Mouse (Mus musculus) hindbrain, postnatal 0 days (tissue): Measurements from ENCODE around the gene Ppp1r12b. TPM values are rescaled to one million over a fixed set of nuclear protein-coding genes. Genes with fewer than 3 reads are reported as not detected.

Source experiments
- ATAC-seq: fragments of 200-750 bp; cut with Nextera tagmentation; 2 replicates; pipeline ENCODE4 v1.8.0; 2017; ENCODE audit warnings: mild to moderate bottlenecking, moderate TSS enrichment, moderate library complexity
- DNase-seq: peaks from one replicate; pipeline ENCODE4 v3.0.0-alpha.2; 2015; ENCODE audit warnings: low spot score
- H3K27ac ChIP-seq: fragments of 300-500 bp; sonication (generic); 2 replicates; pipeline ENCODE4 v1.5.1; 2014; ENCODE audit warnings: mild to moderate bottlenecking
- H3K27me3 ChIP-seq: fragments of 300-500 bp; sonication (generic); 2 replicates; pipeline ENCODE4 v1.6.1; 2014; ENCODE audit warnings: low read length, mixed read lengths; ENCODE audit not compliant: insufficient read depth
- H3K36me3 ChIP-seq: fragments of 300-500 bp; sonication (generic); 2 replicates; pipeline ENCODE4 v1.6.1; 2014; ENCODE audit warnings: low read length, mixed read lengths; ENCODE audit not compliant: insufficient read depth
- H3K4me1 ChIP-seq: fragments of 300-500 bp; sonication (generic); 2 replicates; pipeline ENCODE4 v1.6.1; 2014; ENCODE audit warnings: antibody characterized with exemption, low read length, mixed read lengths; ENCODE audit not compliant: insufficient read depth
- H3K4me2 ChIP-seq: fragments of 300-500 bp; sonication (generic); 2 replicates; pipeline ENCODE4 v1.6.1; 2014; ENCODE audit warnings: low read depth, mild to moderate bottlenecking, low read length, moderate library complexity, mixed read lengths
- H3K4me3 ChIP-seq: fragments of 300-500 bp; sonication (generic); 2 replicates; pipeline ENCODE4 v1.5.1; 2014; ENCODE audit warnings: low read length
- H3K9ac ChIP-seq: fragments of 300-500 bp; sonication (generic); replicated peaks from 2 replicates; pipeline ENCODE4 v1.6.1; 2014; ENCODE audit warnings: mild to moderate bottlenecking, low read length, moderate library complexity, mixed read lengths
- H3K9me3 ChIP-seq: fragments of 300-500 bp; sonication (generic); 2 replicates; pipeline ENCODE4 v1.6.1; 2016; ENCODE audit warnings: low read length, mixed read lengths
- CTCF ChIP-seq: IDR thresholded peaks from 2 replicates; pipeline ENCODE4 v1.5.1; 2016; ENCODE audit warnings: antibody characterized with exemption, control low read depth, low read depth
- WGBS: fragments of 180-500 bp; shearing (Covaris S2); extraction: QIAGEN DNeasy Blood & Tissue Kit; methylation state at CpG from one replicate; pipeline ENCODE4 v1.1.7; 2014; 5-methylcytosine and 5-hydroxymethylcytosine counted together
- microRNA-seq, 2 experiments: library from miRNA; unstranded; fragments of <30 nt; microRNA quantifications; one replicate each; pipeline ENCODE4; 2016
- polyA plus RNA-seq: library from polyadenylated mRNA; unstranded; fragments of >200 nt; fragmentation: Nextera tagmentation; extraction: Ambion mirVana; gene quantifications from 2 replicates; pipeline ENCODE4 v1.2.1, GENCODE M21; 2015
- total RNA-seq: library from RNA; depleted of rRNA; stranded (reverse); fragments of >200 nt; gene quantifications from 2 replicates; pipeline ENCODE4 v1.2.3, GENCODE M21; 2014; rRNA removed

The Ppp1r12b gene
- total and polyA plus RNA-seq, 2 experiments from 2014 or later, result 12.9 to 26.6 TPM

GRCm38 (mm10) chr1:134708801-134709385, 246.8 kb downstream of the Ppp1r12b start:
- Histone ChIP-seq H3K27ac (peak overlapping the region; percentile 51; the same call in 1 of the 2 replicates), H3K4me2 (peak overlapping the region; percentile 97), H3K9me3 (no peaks in the 10 kb centered on the region), H3K9ac (peak overlapping the region; percentile 64), H3K27me3 (no peaks in the 10 kb centered on the region), H3K4me1 (peaks cover 9% of the 10 kb centered on the region; the same call in 1 of the 2 replicates), H3K36me3 (no peaks in the 10 kb centered on the region), H3K4me3 (peak overlapping the region; percentile 50)
- DNase-seq (peak; percentile 74), ATAC-seq (peak; percentile 41)
- WGBS, result under 1% methylated on average over 45 of the region's 46 CpGs
- TF ChIP-seq CTCF, result peak; percentile 18

- DNase-seq (no peak), ATAC-seq (no peak)
- Histone ChIP-seq H3K27ac (no peak overlapping the region), H3K9ac (0 out of 2 replicates have a peak overlapping the region, but pooled peaks have one; percentile 64), H3K4me3 (peak overlapping the region; percentile 50), H3K4me2 (peak overlapping the region; percentile 97), H3K4me1 (peaks cover 9% of the 10 kb centered on the region; the same call in 1 of the 2 replicates), H3K9me3 (no peaks in the 10 kb centered on the region), H3K27me3 (no peaks in the 10 kb centered on the region), H3K36me3 (no peaks in the 10 kb centered on the region)
- no peak for TF ChIP-seq CTCF
- WGBS, result 13% methylated on average over 8 of the region's 8 CpGs
Measured at GRCm38 (mm10) chr1:134708274-134708673, 247.5 kb downstream of the Ppp1r12b start.

- Histone ChIP-seq H3K27ac (no peak overlapping the region), H3K36me3 (no peaks in the 10 kb centered on the region), H3K9me3 (no peaks in the 10 kb centered on the region), H3K9ac (no peak overlapping the region), H3K27me3 (no peaks in the 10 kb centered on the region), H3K4me3 (no peak overlapping the region), H3K4me1 (peaks cover 9% of the 10 kb centered on the region; the same call in 1 of the 2 replicates), H3K4me2 (no peak overlapping the region)
- no peak for ATAC-seq
- DNase-seq, result no peak
- no peak for TF ChIP-seq CTCF
- WGBS, result 74% methylated on average over 3 of the region's 3 CpGs
Measured at GRCm38 (mm10) chr1:134707516-134707915, 248.2 kb downstream of the Ppp1r12b start.

- no peak for ATAC-seq
- no peak for DNase-seq
- H3K4me1 ChIP-seq, result peaks cover 9% of the 10 kb centered on the region; the same call in 1 of the 2 replicates
- no peaks in the 10 kb centered on the region for H3K9me3 ChIP-seq
- H3K4me3 ChIP-seq, result no peak overlapping the region
- 63% methylated on average over 2 of the region's 2 CpGs for WGBS
- no peak overlapping the region for H3K27ac ChIP-seq
- no peaks in the 10 kb centered on the region for H3K36me3 ChIP-seq
- H3K9ac ChIP-seq, result no peak overlapping the region
- H3K27me3 ChIP-seq, result no peaks in the 10 kb centered on the region
- H3K4me2 ChIP-seq, result no peak overlapping the region
- no peak for TF ChIP-seq CTCF
Measured at GRCm38 (mm10) chr1:134706549-134706948, 249.2 kb downstream of the Ppp1r12b start.

Small RNA genes lying within 50 kb of the gene (microRNA-seq; reads per million reads assigned to microRNA genes)
- 0 reads per million in 2 experiments for gene Gm22232

Other genes starting within 250 kb of the Ppp1r12b start
- 4.5 and 5.3 TPM in 2 replicates for gene Ube2t, start 6.6 kb upstream of the Ppp1r12b start, total RNA-seq
- 9.7 and 10.2 TPM in 2 replicates for gene Ube2t, start 6.6 kb upstream of the Ppp1r12b start, polyA plus RNA-seq
- 4.6 and 5.0 TPM in 2 replicates for gene Lgr6, start 149.3 kb upstream of the Ppp1r12b start, total RNA-seq
- 2.7 and 3.1 TPM in 2 replicates for gene Lgr6, start 149.3 kb upstream of the Ppp1r12b start, polyA plus RNA-seq
- 0.10 and 0.54 TPM in 2 replicates for gene Ptpn7, start 176.8 kb upstream of the Ppp1r12b start, total RNA-seq
- gene Ptpn7, start 176.8 kb upstream of the Ppp1r12b start, polyA plus RNA-seq, result 0.10 and 0.11 TPM in 2 replicates
- gene Arl8a, start 190.9 kb upstream of the Ppp1r12b start, total RNA-seq, result 251 and 277 TPM in 2 replicates
- 329 and 369 TPM in 2 replicates for gene Arl8a, start 190.9 kb upstream of the Ppp1r12b start, polyA plus RNA-seq
- 42.6 and 66.3 TPM in 2 replicates for gene Gpr37l1, start 211.7 kb upstream of the Ppp1r12b start, total RNA-seq
- 24.9 and 32.1 TPM in 2 replicates for gene Gpr37l1, start 211.7 kb upstream of the Ppp1r12b start, polyA plus RNA-seq